Mouse (Mus musculus) cerebral cortex, adult 2 months (tissue): Measurements from ENCODE around the gene Slc7a8.

Source experiments
- WGBS: fragments of 180-500 bp; shearing (Covaris S2); methylation state at CpG from one replicate; pipeline ENCODE4 v1.1.7; 2018; 5-methylcytosine and 5-hydroxymethylcytosine counted together

The Slc7a8 gene

GRCm38 (mm10) chr14:54781610-54782365 lies at the start of gene Slc7a8:
Gene Slc7a8 (minus strand): TSS chr14:54781946.
- WGBS = 3% methylated on average over 37 of the region's 37 CpGs

DNA sequence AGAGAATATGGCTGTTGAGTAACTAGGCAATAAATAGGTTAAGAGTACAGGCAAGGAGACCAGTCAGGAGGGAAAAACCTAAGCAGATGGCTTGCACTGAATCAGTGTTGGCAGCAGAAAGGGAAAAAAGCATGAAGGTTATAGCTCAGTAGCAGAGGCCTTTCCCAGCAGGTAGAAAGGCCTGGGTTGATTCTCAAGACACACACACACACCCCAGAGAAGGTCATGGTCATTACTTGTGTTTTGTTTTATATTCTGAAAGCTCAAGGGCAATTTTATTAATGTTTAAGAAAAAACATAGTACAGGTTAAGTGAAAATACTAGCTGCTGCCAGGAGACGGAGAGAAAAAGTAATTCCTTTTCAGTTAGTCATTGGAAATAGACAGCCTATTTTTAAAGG lies 42.0 kb upstream of the Slc7a8 start:
- WGBS = 89% methylated on average over 1 of the region's 1 CpGs

DNA sequence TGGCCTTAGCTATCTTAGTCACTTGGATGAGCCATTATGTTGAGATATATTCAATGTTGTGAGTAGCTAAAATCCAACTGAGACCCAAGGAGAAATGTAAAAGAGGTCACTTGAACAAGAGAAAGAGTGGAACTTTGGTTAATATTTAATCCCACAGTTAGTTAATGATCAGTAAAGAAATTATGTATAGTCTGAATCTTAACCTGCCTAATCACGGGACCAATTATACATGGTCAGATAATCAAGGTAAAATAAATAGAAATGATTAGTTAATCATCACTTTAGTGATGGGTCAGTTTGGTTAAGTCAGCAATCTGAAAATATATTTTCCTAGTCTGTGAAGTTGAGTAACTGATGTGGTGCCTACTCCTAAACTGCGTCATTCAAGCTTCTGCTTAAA lies 40.6 kb upstream of the Slc7a8 start:
- 94% methylated on average over 2 of the region's 2 CpGs for WGBS

GRCm38 (mm10) chr14:54817791-54818190 lies 36.0 kb upstream of the Slc7a8 start:
- 33% methylated on average over 2 of the region's 2 CpGs for WGBS

DNA sequence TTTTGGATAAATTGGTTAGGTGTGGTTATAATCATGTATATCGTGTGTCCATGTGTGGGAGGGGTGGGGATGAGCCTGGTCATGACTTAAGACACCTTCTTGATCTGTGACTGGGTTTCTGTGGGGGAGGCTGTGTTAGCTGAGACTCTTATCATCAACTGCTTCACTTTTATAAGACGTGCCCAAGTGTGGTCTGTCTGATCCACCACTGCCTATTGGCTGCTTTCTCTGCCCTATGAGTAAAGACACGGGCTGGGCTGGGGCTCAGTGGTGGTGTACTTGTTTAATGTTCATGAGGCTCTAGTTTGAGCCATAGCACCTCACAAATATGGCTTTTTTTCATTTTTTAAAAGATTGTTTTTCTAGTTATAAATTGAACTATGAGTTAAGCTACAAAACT lies 34.0 kb upstream of the Slc7a8 start:
- WGBS = 78% methylated on average over 3 of the region's 3 CpGs

DNA sequence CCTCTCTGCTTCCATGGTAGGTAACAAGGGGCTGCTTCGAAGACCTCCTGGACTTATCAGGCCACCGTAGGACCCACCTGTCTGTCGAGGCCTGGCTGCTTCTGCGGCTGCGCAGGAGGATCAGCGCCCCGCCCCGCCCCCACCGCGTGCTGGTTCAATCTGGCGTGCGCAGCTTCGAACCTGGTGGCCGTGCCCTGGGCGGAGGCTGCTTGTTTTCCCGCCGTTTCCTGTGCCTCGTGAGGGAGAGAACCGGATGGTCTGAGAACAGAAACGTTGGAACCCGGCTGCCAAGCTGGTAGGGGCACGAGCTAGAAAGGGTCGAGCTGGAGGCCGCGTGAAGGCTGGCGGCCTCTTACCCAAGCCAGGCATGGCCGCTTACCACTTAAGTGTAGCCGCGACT lies 32.2 kb upstream of the Slc7a8 start, which contains the start of gene Rnf212b:
Gene Rnf212b, plus strand, starts transcription at position 151 of the 400 bp plus-strand sequence.
- 86% methylated on average over 29 of the region's 29 CpGs for WGBS

DNA sequence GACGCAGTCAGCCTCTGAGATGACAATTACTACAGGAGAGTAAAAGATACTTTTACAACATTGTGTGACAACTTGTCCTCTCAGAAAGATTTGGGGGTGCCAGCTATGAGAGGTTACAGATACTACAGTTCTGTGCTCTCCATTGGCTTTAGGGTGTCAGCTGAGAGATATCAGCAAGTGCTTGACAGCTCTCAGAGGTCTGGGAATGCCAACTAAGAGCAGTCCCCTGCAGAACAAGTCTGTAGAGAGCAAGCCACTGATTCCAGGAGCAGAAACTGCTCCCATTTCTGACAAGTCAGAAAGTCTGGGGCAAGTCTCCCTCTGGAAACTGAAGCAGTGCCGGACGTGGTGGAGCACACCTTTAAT lies 27.9 kb upstream of the Slc7a8 start:
- WGBS = 94% methylated on average over 3 of the region's 3 CpGs

DNA sequence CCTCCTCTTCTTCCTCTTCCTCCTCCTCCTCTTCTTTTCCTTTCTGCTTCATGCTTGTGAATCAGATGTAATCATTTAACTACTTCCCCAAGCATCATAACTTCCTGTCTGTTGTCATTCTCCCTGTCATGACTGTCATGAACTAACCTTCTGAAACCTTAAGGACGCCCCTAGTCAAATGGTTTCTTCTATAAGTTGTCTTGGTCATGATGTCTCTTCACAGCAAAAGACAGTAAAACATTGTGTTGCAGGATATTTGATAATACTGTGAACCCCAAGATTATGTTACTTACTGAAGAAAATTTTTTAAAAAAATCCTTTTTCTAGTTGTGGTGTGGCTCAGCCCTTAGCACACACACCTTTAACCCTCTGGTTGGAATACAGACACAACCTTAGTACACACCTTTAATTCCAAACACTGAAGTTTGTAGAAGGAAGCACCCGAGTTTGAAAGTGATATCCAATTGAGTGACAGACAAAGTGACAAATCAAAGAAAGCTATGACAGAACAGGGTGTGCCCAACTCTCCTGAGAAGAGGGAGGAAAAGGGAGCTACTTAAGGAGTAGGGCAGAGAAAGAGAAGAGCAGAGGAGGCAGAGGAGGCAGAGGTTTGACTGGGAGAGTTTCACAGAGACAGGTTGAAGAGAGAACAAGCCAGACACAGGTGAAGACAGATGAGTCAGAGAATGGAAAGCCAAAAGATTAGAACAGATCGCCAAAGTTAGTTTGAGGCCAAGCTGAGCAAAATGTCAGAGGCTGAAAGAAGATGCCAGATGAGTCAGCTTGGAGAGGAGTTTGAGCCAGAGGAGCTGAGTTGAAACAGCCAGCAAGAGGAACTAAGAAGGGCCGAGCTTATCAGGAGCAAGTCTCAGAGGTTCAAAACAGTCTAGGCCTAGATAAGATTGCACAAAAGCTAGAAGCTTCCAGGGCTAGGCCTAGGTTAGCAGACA lies 27.2 kb upstream of the Slc7a8 start:
- 73% methylated on average over 4 of the region's 4 CpGs for WGBS

GRCm38 (mm10) chr14:54806124-54806523 lies 24.4 kb upstream of the Slc7a8 start:
- 87% methylated on average over 4 of the region's 4 CpGs for WGBS

DNA sequence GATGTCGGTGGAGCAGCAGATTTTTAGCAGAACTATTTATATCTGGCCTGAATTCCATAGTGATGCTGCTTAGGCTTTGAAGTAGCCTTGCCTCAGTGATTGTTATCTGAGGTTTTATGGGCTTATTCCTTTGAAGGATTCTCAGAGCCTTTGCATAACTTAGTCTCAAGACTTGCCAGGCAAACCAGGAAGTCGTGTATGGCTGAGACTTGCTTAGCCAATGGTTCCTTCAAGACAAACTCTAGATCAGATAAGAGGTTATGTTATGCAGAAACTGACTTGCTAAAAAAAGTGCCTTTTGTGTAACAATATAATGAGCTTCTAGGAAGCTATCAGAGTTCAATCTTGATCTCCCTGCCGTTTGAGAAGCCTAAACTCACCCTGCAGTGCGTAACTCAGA lies 20.7 kb upstream of the Slc7a8 start:
- WGBS = 72% methylated on average over 4 of the region's 4 CpGs

DNA sequence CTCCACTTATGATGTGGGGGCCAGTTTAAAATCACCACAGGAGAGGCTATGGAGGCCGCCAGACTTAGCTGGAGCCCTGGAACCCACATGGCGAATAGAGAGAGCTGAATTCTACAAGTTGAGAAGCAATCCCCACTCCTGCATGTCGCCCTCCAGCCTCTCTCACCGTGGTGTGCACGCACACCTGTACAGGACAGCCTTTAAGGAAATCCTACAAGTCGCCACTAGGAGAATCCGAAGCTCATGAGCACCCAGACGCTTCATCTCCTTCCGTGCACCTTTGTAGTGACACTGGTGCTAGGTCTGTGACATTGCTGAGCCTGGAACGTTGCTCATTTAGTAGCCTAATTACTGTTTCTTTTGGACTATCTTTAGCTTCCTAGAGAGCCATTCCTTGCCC lies 17.9 kb upstream of the Slc7a8 start:
- WGBS = 52% methylated on average over 10 of the region's 10 CpGs

GRCm38 (mm10) chr14:54796760-54797159 lies 15.0 kb upstream of the Slc7a8 start:
- WGBS = 94% methylated on average over 15 of the region's 15 CpGs

- WGBS = 100% methylated on average over 1 of the region's 1 CpGs
Observed at GRCm38 (mm10) chr14:54795901-54796300, 14.2 kb upstream of the Slc7a8 start.

GRCm38 (mm10) chr14:54793894-54794830 lies 12.4 kb upstream of the Slc7a8 start:
- WGBS = 89% methylated on average over 8 of the region's 8 CpGs

GRCm38 (mm10) chr14:54793351-54793750 lies 11.6 kb upstream of the Slc7a8 start:
- WGBS = 95% methylated on average over 1 of the region's 1 CpGs

DNA sequence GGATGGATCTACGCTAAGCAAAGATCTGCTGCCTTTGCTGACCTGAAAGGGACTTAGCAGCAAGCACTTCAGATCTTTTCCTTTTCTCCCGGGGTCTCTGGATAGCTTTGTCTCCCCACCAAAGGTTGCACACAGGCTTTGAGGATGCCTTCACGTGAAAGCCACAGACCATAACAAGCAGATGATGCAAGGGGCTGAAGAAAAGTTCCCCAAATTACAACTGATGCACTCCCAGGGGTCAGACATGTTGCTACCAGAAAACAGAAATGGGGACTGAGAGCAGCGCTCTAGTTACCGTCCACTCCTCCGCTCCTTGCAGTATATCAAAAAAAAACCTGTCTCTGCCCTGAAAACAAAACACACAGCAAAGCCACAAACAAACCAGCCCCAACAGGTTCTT lies 10.4 kb upstream of the Slc7a8 start:
- WGBS = 86% methylated on average over 6 of the region's 6 CpGs

DNA sequence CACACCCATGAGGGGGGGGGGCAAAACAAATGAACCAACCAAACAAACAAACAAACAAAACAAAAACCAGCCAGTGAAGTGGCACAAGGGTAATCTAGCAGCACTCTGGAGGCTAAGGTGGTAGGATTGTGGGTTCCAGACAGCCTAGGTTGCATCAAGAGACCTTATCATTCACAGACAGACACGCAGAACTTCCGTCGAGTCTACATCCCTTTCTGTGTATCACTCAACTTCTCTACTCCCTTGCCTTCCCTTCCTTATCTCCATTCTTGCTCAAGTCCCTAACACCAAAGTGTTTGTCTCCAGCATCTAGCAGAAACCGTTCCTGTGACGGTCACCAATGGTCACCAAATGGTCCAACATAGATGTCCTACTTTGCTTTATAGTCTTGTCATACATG lies 6.5 kb upstream of the Slc7a8 start:
- 95% methylated on average over 5 of the region's 5 CpGs for WGBS

DNA sequence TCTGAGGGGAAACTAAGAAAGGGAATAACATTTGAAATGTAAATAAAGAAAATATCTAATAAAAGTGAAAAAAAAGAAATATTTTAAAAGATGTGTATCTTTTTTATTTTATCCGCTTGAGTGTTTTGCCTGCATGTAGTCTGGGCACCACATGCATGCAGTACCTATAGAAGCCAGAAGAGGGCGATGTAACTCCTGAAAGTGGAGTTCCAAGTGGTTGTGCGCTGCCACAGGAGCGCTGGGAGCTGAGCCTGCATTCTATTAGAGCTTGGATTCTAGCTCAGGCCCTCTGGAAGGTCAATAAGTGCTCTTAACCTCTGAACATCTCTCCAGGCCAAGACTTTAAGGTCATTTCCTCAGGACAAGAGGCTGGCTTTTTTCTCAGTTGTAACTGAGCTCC lies 5.5 kb upstream of the Slc7a8 start:
- 66% methylated on average over 4 of the region's 4 CpGs for WGBS

- WGBS = 53% methylated on average over 10 of the region's 10 CpGs
Observed at GRCm38 (mm10) chr14:54786489-54786888, 4.7 kb upstream of the Slc7a8 start.

DNA sequence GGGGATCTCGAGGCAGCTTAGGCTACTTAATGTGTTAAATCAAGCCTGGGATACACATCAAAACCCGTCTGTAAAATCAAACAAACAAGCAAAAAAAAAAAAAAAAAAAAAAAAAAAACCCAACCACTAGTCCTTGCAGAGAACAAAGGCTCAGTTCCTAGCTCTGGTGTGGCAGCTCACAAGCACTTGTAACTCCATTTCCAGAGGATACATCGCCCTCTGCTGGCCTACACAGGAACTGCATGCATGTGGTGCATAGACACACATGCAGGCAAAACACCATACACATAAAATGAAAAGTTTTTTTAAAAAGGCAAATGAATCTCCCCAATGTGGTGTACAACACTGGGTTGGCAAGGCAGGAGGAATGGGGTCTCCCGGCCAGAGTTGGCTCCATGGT lies 4.2 kb upstream of the Slc7a8 start:
- WGBS = 50% methylated on average over 4 of the region's 4 CpGs

DNA sequence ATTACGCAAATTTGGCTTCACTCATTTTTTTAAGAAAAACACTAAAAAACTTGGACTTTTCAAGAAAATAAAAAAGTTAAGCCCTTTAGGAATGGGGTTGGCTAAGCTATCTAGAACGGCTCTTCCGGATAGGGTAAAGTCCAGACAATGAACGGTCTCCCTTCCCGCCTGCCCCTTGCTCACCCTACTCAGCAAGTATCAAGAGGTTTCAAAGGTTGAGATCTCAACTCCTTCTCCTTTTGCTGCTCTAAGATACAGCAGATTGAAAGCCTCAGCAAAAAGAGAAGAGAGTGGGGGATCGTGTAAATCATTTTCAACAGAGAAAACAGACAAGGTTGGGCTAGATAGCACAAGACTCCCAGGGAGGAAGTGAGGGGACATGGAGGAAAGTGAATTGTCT lies 1.2 kb upstream of the Slc7a8 start:
- 91% methylated on average over 6 of the region's 6 CpGs for WGBS
